Mouse (Mus musculus) mouse embryonic stem cell (cell line): Measurements from ENCODE around the gene Tjp2.
"Not testable (repeated sequence)": the region's sequence is repeated elsewhere in the genome, so short reads cannot be mapped to it uniquely, and the experiment has no call there.

ENCODE experiments used
- in situ Hi-C, 2 experiments: fragments of 300-500 bp; cut with MboI; formaldehyde crosslinking; loops; 1 replicate in 1 of 2; 3 replicates in 1 of 2; pipeline ENCODE4 v1.14.3; 2019 to 2020; ENCODE audit warnings: low sequenced_read_pairs in 2 of 2, low pct_unique_long_range_greater_than_20kb in 1 of 2, mixed read lengths in 1 of 2; ENCODE audit not compliant: unreplicated experiment in 1 of 2

The Tjp2 gene

GRCm38 (mm10) chr19:24097666-24098455 is 127.0 kb downstream of the Tjp2 start:
- in situ Hi-C loops: no loop called here

- in situ Hi-C loops: not testable (repeated sequence)
Measured at GRCm38 (mm10) chr19:24092060-24092459, 132.8 kb downstream of the Tjp2 start.

- in situ Hi-C loops: no loop called here
Measured at GRCm38 (mm10) chr19:24090366-24090765, 134.5 kb downstream of the Tjp2 start.

GRCm38 (mm10) chr19:24085306-24085705 is 139.5 kb downstream of the Tjp2 start:
- in situ Hi-C loops: no loop called here

GRCm38 (mm10) chr19:24080417-24081080 is 144.3 kb downstream of the Tjp2 start:
- in situ Hi-C loops: no loop called here

GRCm38 (mm10) chr19:24077658-24078057 is 147.2 kb downstream of the Tjp2 start:
- in situ Hi-C loops: no loop called here

GRCm38 (mm10) chr19:24076536-24076935 is 148.3 kb downstream of the Tjp2 start:
- in situ Hi-C loops: no loop called here

- in situ Hi-C loops: no loop called here
Measured at GRCm38 (mm10) chr19:24075927-24076326, 148.9 kb downstream of the Tjp2 start.

GRCm38 (mm10) chr19:24073155-24073554 is 151.7 kb downstream of the Tjp2 start:
- in situ Hi-C loops: no loop called here

- in situ Hi-C loops: no loop called here
Measured at GRCm38 (mm10) chr19:24064348-24064895, 160.4 kb downstream of the Tjp2 start.

- in situ Hi-C loops: no loop called here
Measured at GRCm38 (mm10) chr19:24063585-24063984, 161.2 kb downstream of the Tjp2 start.

- in situ Hi-C loops: no loop called here
Measured at GRCm38 (mm10) chr19:24058851-24059250, 166.0 kb downstream of the Tjp2 start.

- in situ Hi-C loops: no loop called here
Measured at GRCm38 (mm10) chr19:24058021-24058420, 166.8 kb downstream of the Tjp2 start.

GRCm38 (mm10) chr19:24056880-24057279 is 167.9 kb downstream of the Tjp2 start:
- in situ Hi-C loops: no loop called here

GRCm38 (mm10) chr19:24054904-24055303 is 169.9 kb downstream of the Tjp2 start:
- in situ Hi-C loops: no loop called here

- in situ Hi-C loops: no loop called here
Measured at GRCm38 (mm10) chr19:24054265-24054664, 170.6 kb downstream of the Tjp2 start.

GRCm38 (mm10) chr19:24050514-24050913 is 174.3 kb downstream of the Tjp2 start:
- in situ Hi-C loops: no loop called here

GRCm38 (mm10) chr19:24049329-24049728 is 175.5 kb downstream of the Tjp2 start:
- in situ Hi-C loops: no loop called here

- in situ Hi-C loops: no loop called here
Measured at GRCm38 (mm10) chr19:24046395-24046993, 178.3 kb downstream of the Tjp2 start.
